Mouse (Mus musculus) layer of hippocampus, adult 9-10 months (tissue): Measurements from ENCODE around the gene Zfp260.
"Not testable (repeated sequence)": the region's sequence is repeated elsewhere in the genome, so short reads cannot be mapped to it uniquely, and the experiment has no call there.

Experiments used
- DNase-seq: peaks from one replicate; pipeline ENCODE4 v3.0.0; 2022; ENCODE audit warnings: low spot score

Zfp260 gene

GRCm38 (mm10) chr7:30094646-30095429 lies at the start of gene Zfp260:
Zfp260 (plus strand) TSS chr7:30094777.
- peak; percentile 97 for DNase-seq

- DNase-seq, result peak; percentile 29
Observed at GRCm38 (mm10) chr7:30048126-30048525, 46.5 kb upstream of the Zfp260 start.

- DNase-seq, result peak; percentile 72
Observed at GRCm38 (mm10) chr7:30050882-30051548, 43.6 kb upstream of the Zfp260 start, which contains the start of gene Zfp14. Zfp14 (minus strand) TSS chr7:30051380.

GRCm38 (mm10) chr7:30053591-30053990 lies 41.0 kb upstream of the Zfp260 start:
- no peak for DNase-seq

- DNase-seq, result no peak
Observed at GRCm38 (mm10) chr7:30060341-30060740, 34.2 kb upstream of the Zfp260 start.

- no peak for DNase-seq
Observed at GRCm38 (mm10) chr7:30062478-30062877, 32.1 kb upstream of the Zfp260 start.

- no peak for DNase-seq
Observed at GRCm38 (mm10) chr7:30064622-30065021, 30.0 kb upstream of the Zfp260 start.

GRCm38 (mm10) chr7:30072146-30073028 lies 22.2 kb upstream of the Zfp260 start, which contains the start of gene Zfp82:
Zfp82 (minus strand) TSS chr7:30072900.
- DNase-seq, result no peak

GRCm38 (mm10) chr7:30086524-30086923 lies 8.1 kb upstream of the Zfp260 start:
- DNase-seq, result no peak

GRCm38 (mm10) chr7:30089405-30089804 lies 5.2 kb upstream of the Zfp260 start:
- DNase-seq, result no peak

GRCm38 (mm10) chr7:30090092-30090969 lies 4.2 kb upstream of the Zfp260 start, which contains the start of the genes Gm26920 and Zfp566:
Gm26920 (minus strand) TSS chr7:30090410.
Zfp566 (minus strand) TSS chr7:30090527.
- DNase-seq, result peak; percentile 92

- no peak for DNase-seq
Observed at GRCm38 (mm10) chr7:30090970-30091585, 3.5 kb upstream of the Zfp260 start.

- DNase-seq, result no peak
Observed at GRCm38 (mm10) chr7:30092666-30093065, 1.9 kb upstream of the Zfp260 start.

- no peak for DNase-seq
Observed at GRCm38 (mm10) chr7:30093918-30094415, 610 bp upstream of the Zfp260 start.

- no peak for DNase-seq
Observed at GRCm38 (mm10) chr7:30095551-30096125, 1.1 kb downstream of the Zfp260 start.

GRCm38 (mm10) chr7:30099297-30099696 lies 4.7 kb downstream of the Zfp260 start:
- peak; percentile 67 for DNase-seq

- no peak for DNase-seq
Observed at GRCm38 (mm10) chr7:30116076-30116475, 21.5 kb downstream of the Zfp260 start.

GRCm38 (mm10) chr7:30117935-30118334 lies 23.4 kb downstream of the Zfp260 start:
- not testable (repeated sequence) for DNase-seq

GRCm38 (mm10) chr7:30121308-30122187 lies 27.0 kb downstream of the Zfp260 start, which contains the start of gene Zfp382:
Zfp382 (plus strand) TSS chr7:30121942.
- peak; percentile 45 for DNase-seq
